Mouse (Mus musculus) embryo, embryonic 9.5 days (tissue): ENCODE data around the gene Snrpf.

Source experiments
- DNase-seq: peaks from one replicate; pipeline ENCODE4 v3.0.0-alpha.2; 2017; ENCODE audit errors: extremely low spot score

Gene Snrpf

GRCm38 (mm10) chr10:93589281-93589848, at the start of gene Snrpf:
Snrpf (minus strand) TSS chr10:93589706.
- peak; percentile 95 for DNase-seq

DNA sequence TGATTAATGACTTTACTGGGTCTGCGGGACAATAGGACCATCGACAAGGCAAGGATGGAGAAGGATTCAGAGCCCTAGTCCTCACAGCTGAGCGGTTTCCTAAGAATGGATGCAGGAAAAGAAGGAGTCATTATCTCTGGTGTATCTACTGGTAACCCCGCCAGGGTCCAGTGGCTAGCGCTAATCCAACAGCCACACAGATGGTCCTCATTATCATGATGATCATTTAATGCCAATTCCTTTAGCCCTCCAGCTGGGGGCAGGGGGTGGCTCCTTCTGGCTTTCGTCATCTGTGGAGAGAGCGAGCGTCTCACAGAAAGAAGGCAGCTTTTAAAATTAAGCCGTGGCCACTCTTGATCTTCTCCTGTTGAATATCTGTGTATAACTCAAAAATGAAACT, 46.4 kb upstream of the Snrpf start:
- peak; percentile 36 for DNase-seq

DNA sequence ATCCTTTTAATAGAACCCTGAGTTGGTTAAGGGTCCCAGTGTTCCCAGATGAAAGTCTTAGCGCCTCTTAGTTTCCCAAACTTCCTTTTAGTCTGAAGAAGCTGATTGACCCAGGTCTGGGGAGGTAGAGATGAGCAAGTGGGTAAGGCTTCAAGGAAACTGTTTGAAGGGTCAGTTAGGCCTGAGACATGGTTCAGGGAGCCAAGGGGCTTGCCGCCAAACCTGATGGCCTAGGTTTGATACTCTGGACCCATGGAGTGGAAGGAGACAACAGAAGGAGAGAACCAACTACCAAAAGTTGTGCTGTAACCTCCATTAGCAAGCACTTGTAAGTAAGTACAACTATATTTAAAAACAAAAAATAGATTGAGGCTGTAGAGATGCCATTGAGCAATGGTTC, 44.5 kb upstream of the Snrpf start:
- DNase-seq, result no peak

- DNase-seq, result no peak
Measured at GRCm38 (mm10) chr10:93633563-93633962, 44.1 kb upstream of the Snrpf start.

- DNase-seq, result no peak
Measured at GRCm38 (mm10) chr10:93632086-93632485, 42.6 kb upstream of the Snrpf start.

DNA sequence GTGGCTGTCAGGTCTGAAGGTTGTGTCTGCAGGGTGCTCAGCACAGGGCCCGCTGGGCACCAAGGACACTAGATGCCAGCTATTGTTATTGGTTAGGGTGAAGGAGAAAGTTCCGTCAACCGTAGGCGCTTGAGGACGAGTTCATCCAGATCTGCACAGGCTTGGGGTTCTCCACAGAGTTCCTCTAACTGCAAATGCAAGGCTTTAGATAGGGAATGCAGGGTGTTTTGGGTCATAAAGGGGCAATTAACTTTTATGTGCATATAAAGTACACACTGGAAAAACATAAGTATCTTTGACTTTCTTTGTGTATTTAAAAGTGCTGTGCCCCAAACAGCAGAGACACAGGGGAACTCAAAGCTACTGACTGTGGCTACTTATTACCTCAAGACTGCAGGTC, 40.8 kb upstream of the Snrpf start:
- no peak for DNase-seq

DNA sequence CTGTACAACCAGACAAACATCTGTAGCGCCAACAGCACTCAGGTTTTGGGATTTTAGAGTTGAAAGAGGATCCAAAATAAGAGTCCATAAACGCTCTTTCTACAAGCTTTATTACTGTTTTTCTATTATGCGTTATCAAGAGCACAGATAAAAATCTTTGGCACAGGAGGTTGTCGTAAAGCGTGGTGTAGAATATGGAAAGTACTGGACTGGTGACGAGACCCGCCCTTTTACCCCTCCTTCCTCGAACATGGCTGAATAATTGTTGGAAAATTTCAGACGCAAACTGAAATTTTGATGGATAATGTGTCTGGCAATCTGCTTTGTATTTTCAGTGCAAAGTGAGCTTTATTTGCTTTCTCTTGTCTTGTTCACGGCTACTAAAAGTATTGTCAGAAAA, 34.6 kb upstream of the Snrpf start:
- no peak for DNase-seq

GRCm38 (mm10) chr10:93623725-93624124, 34.2 kb upstream of the Snrpf start:
- DNase-seq, result no peak

- DNase-seq, result no peak
Measured at GRCm38 (mm10) chr10:93620438-93621179, 31.1 kb upstream of the Snrpf start.

GRCm38 (mm10) chr10:93614850-93615249, 25.3 kb upstream of the Snrpf start:
- no peak for DNase-seq

DNA sequence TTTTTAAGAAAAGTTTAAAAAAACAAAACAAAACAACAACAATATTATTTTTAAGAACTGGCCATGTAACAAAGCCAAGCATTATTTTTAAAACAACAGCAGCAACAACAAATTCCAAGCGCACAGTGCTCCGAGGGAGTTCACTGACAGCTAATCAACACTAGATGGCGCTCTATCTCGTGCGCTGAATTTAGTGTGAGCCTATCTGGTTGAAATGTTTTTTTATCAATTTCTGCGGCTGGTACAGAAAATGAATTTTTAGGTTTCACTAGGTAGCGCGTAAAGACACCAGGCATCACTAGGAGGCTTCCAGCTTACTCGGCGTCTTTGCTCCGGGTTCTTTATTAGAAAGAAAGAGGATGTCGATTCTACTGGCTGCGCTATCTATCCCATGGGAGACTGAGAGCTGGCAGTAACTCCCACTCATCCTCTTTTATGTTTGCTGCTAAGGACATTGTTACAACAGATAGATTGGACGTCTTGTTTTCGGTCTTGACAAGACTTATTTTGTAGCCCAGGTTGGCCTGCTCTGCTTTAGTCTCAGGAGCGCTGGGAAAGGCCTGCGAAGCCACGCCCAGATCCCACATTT, 22.0 kb upstream of the Snrpf start:
- DNase-seq, result no peak

- DNase-seq, result no peak
Measured at GRCm38 (mm10) chr10:93610896-93611295, 21.4 kb upstream of the Snrpf start.

DNA sequence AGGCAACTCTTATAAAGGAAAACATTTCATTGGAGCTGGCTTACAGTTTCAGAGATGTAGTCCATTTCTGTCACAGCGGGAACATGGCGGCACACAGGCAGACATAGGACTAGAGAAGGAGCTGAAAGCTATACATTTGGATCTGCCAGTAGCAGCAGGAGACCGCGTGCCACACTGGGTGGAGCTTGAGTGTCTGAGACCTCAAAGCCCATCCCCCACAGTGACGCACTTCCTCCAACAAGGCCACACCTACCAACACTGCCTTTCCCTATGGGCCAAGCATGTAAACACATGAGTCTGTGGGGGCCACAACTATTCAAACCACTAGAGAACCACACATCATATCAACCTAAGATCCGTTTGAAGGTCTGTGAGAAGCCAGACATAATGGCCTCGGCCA, 19.7 kb upstream of the Snrpf start:
- DNase-seq, result no peak

GRCm38 (mm10) chr10:93608051-93608450, 18.5 kb upstream of the Snrpf start:
- DNase-seq, result peak; percentile 19

DNA sequence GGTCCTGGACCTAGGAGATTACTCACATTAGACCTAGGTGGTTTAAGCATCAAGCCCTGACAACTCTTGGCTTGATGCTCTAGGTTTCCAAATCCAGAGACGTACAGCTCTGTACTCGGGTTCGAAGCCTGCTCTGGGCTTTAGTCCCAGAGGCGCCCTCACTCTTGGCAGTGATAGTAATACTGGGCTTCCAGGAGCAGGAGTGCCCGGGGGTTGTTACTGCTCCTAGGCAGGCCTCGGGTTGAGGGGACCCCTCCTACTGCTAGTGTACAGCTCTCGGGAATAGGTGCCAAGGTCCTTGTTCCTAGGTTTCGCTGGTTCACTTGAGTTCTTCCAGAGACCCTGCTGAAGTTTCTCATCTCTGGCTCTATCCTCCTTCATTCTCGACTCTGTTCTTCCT, 16.8 kb upstream of the Snrpf start:
- DNase-seq, result no peak

- DNase-seq, result no peak
Measured at GRCm38 (mm10) chr10:93603256-93603655, 13.8 kb upstream of the Snrpf start.

DNA sequence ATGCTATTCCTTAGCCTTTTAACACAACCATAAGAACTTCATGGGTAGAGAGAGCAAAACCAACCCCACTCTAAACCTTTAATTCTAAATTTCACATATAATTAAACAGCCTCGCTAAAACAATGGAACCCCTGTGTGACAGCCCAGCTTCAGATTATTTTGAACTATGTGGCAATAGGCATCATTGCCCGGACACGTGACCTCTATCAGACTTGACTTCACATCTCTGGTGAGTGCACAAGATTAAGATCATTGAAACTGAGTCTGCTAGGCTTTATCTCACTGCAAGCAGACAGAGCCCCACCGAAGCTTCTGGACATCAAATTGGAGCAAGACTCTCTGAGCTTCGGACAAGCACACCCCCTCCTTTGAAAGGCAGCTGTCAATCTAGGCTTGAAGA, 12.8 kb upstream of the Snrpf start:
- DNase-seq, result no peak

DNA sequence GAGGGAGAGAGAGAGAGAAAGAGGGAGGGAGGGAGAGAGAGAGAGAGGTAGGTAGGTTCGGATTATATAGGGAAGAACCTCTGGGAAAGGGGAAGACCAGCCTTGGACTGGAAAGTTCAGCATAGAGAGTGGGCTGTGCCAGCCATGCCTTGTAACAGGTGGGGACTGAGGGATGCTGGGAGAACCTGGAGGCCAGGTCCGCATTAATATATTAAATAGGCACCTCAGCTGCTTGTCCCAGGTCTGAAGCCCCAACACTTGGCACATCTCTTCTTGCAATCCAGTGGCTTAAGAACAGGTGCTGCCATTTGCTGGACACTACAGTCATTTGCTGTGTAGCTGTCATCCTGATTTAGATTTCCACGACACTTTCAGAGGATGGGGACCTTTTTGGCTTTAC, 7.1 kb upstream of the Snrpf start:
- DNase-seq, result no peak

DNA sequence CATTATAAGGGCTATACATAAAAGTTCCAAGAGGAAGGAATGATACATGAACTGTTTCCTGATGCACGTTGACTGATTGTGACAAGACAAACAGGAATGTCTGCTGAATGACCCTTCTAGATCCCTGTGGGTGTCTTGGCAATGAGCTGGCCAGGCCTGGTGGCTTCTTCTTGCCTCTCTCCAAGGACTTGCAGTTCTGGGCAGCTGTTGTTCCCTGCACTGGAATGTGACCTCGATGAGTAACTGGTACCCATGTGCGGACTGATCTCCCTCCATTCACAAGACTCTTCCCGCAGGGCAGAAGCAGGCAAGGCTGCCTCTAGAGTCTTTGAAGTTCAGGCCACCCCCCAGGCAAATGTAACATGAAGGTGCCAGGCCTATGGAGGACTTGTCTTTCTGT, 6.3 kb upstream of the Snrpf start:
- DNase-seq, result no peak

DNA sequence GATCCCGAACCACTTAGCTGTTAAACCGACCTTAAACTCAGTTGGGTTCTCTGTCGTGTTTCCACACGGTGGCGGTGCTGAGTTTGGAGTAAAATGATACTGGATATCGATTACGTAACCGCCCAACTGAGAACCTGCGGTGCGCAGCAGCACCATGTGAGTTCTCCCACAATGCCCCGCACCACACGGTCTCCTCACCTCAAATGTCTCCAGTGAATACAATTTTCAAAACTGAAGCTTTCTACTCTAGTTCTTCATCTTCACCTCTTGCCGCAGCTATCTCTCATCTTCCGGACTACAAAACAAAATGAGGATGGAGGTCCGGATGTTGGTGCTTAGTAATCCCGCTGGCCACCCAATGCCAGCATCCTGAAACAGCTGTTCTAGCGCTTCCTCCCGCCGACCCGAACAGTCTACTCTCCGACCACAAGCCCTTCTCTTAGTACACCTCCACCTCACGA, 4.5 kb upstream of the Snrpf start:
- DNase-seq, result peak; percentile 80

DNA sequence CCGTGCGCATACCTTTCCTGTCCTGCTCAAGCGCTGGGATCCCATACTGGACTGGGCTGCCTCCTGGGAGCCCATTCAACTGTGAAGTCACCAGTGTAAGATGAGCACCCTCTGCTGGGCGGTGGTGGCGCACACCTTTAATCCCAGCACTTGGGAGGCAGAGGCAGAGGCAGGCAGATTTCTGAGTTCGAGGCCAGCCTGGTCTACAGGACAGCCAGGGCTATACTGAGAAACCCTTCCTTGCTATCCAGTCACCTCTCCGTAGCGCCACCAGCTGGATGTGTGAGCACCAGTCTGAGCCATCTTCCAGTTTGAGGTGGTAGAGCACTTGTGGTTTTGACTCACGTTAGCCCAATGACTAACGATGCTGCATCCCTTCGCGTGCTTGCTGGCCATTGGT, 3.0 kb upstream of the Snrpf start:
- DNase-seq, result no peak

- DNase-seq, result no peak
Measured at GRCm38 (mm10) chr10:93588796-93589195, 710 bp downstream of the Snrpf start.

- peak; percentile 54 for DNase-seq
Measured at GRCm38 (mm10) chr10:93577271-93577886, 12.1 kb downstream of the Snrpf start.
